Mouse (Mus musculus) CH12.LX (cell line): ENCODE results near the gene Pigw.

Source experiments
- CTCF ChIP-seq, 2 experiments: IDR thresholded peaks in 1 of 2; conservative IDR thresholded peaks in 1 of 2; 2 replicates each; pipeline ENCODE4 v1.5.1; 2011 to 2012; ENCODE audit warnings: low read depth in 2 of 2, low read length in 2 of 2, improper control_type of control experiment in 1 of 2, inconsistent platforms in 1 of 2, mild to moderate bottlenecking in 1 of 2, moderate library complexity in 1 of 2
- EP300 ChIP-seq: IDR thresholded peaks from 2 replicates; pipeline ENCODE4 v1.6.1; 2011; ENCODE audit warnings: low read length, improper control_type of control experiment
- HCFC1 ChIP-seq: IDR thresholded peaks from 2 replicates; pipeline ENCODE4 v1.6.1; 2012; ENCODE audit warnings: low read depth, mild to moderate bottlenecking, inconsistent platforms, low read length, improper control_type of control experiment
- MYC ChIP-seq: IDR thresholded peaks from 2 replicates; pipeline ENCODE4 v1.6.1; 2011; ENCODE audit warnings: low read depth, mild to moderate bottlenecking, improper control_type of control experiment, low read length
- USF1 ChIP-seq: IDR thresholded peaks from 2 replicates; pipeline ENCODE4 v1.6.1; 2014; ENCODE audit warnings: low read depth, mild to moderate bottlenecking, inconsistent platforms, low read length, improper control_type of control experiment
- ZKSCAN1 ChIP-seq: IDR thresholded peaks from 2 replicates; pipeline ENCODE4 v1.6.1; 2012; ENCODE audit warnings: low read depth, inconsistent platforms, low read length, improper control_type of control experiment, borderline replicate concordance

DNA sequence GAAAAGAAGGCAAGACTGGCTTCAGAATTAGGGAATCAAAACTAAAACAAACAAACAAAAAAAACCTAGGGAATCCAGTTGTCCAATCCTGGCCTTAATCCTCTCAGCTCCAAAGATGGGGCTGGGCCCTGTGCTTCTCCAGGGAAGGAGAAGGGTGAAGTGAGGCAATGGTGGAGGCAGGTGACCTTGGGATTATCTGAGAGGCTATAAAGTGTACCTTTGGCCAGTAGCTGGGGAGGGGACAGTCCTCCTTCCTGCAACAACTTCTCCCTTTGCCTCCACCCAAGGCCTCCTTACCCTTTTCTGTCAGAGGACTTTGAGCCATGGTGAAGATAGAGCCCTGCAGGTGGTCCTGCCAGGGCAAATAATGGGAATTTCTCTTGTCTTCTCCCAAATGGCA, 52.6 kb downstream of the Pigw start:
- TF ChIP-seq ZKSCAN1 (no peak), CTCF (conservative IDR thresholded peaks at IDR 0.05 in 1 of 2, IDR thresholded peaks at IDR 0.05 in 1 of 2; ENCODE audit: low read depth in 2 of 2, low read length in 2 of 2) (no peak), EP300 (no peak), HCFC1 (no peak), MYC (no peak), USF1 (no peak)
